Mouse (Mus musculus) cerebellum, postnatal 4 days (tissue): ENCODE measurements at regions not wholly inside any gene's neighbourhood (a gene's known extent, or its start where the extent isn't known, plus 50 kb on each side); places are given as distances from the start of the nearest gene placed in this dataset.
"Not testable (repeated sequence)": the region's sequence is repeated elsewhere in the genome, so short reads cannot be mapped to it uniquely, and the experiment has no call there.

Experiments used
- DNase-seq, 2 experiments: peaks; one replicate each; pipeline ENCODE4 v3.0.0; 2022; ENCODE audit warnings: low spot score in 2 of 2, mixed read lengths in 1 of 2

DNA sequence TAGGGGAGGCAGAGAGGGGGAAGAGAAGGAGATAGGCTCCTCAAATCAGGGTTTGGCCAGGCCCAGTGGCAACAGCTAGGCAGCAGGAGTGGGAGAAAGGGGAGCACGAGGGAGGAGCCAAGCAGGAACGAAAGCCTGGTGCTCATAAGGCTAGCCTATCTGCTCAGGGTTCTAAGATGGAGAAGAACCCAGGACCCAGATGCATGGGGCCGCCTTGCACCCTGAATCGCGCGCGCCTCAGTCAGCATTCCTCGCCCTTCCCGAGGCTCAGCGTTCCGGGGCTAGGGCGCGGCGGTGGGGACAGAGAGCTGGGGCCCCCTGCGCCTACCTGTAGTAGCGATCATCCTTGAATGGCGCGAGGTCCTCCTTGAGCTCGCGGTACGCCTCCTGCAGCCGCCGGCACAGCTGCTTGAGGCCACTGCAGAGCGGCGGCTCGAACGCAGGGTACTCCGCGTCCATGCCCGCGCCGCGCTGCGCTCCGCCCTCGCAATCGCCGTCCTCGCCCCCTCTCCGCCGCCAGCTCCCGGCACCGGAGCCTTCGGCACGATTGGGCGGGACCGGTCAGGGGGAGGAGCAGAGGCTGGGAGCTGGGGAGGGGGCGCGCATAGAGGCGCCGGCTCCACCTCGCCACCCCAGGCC is 60.1 kb downstream of the Dynlt1b start:
- DNase-seq = peak in 1 of 2 experiments; percentile 47

GRCm38 (mm10) chr17:6490565-6490935 is 60.6 kb downstream of the Dynlt1b start:
- not testable (repeated sequence) for DNase-seq

- DNase-seq = peak; percentile 31 to 52
Observed at GRCm38 (mm10) chr17:6492501-6492900, 62.6 kb downstream of the Dynlt1b start.

- peak; percentile 69 to 82 for DNase-seq
Observed at GRCm38 (mm10) chr17:6492950-6493349, 63.0 kb downstream of the Dynlt1b start.

- DNase-seq = not testable (repeated sequence)
Observed at GRCm38 (mm10) chr17:6496491-6496890, 66.6 kb downstream of the Dynlt1b start.

DNA sequence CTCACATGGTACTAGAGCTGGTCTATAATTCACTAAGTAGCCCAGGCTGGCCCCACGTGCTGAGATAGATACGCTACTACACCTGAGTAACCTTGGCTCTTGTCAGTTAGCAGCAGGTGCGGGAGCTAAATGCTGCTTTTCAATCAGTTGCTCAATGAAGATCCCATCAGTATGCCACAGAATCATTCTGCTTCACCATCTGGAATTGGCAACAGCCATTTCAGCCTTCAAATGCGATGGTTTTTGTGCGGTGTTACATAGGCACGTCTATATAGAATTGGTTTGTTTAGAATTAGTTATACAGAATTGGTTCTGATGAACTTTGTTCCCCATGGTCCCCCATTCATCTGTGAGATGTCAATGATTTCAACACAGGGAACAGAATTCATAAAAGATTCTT is 72.8 kb downstream of the Dynlt1b start:
- DNase-seq = not testable (repeated sequence)

GRCm38 (mm10) chr17:6505896-6506295 is 76.0 kb downstream of the Dynlt1b start:
- not testable (repeated sequence) for DNase-seq

DNA sequence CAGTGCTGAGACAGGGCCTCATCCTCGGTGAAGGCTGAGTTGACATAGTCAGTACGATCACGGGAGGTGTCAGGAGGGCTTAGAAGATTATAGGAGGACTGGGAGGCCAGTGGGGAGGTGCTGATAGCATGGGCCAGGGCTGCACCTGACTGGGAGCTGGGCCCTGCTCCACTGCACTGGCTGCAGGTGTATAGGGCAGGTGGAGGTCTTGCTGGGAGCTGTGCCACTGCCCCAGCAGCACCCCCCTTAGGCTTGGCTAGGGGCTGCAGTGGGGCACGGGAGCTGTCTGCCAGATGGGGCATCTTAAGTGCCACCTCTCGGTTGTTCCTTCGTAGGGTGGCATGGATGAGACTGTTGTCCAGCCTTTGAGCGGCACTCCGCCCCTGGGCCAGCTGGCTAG is 85.2 kb downstream of the Dynlt1b start:
- DNase-seq = not testable (repeated sequence)

GRCm38 (mm10) chr17:6519107-6519506 is 82.4 kb upstream of the Dynlt1c start:
- not testable (repeated sequence) for DNase-seq

- not testable (repeated sequence) for DNase-seq
Observed at GRCm38 (mm10) chr17:6520001-6520400, 81.5 kb upstream of the Dynlt1c start.

GRCm38 (mm10) chr17:6520751-6521150 is 80.7 kb upstream of the Dynlt1c start:
- DNase-seq = not testable (repeated sequence)

DNA sequence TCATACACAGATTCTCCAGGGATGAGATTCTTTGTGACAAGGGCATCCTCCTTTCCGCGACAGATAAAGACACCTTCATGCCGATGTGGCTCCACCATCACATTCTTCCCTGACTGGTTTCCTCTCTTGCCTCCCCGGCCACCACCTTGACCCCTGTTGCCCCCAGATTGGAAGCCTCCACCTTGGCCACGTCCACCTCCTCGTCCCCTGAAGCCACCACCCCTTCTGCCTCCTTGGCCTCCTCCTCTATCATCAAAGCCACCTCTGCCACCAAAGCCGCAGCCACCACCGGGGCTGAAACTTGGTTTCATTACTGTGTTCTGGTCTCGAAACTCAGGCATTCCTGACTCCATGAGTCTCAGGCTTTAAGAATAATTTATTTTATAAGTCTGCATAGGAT is 79.3 kb upstream of the Dynlt1c start:
- not testable (repeated sequence) for DNase-seq

DNA sequence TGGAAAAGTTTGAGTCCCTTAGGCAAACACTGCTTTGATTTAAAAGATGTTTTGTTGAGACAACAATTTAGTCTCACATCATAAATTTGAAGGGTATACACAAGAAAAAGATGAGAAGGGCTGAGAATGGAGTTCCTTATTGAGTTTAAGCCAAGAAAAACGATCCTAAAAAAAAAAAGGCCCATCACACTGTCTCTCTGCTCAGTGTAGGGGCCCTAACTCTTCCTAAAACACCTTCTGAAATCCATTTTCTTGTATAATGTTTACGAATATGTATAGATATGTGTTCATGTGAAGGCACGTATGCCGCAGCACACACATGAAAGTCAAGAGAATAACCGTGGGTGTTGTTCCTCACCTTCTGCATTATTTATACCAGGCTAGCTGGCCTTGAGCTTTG is 62.7 kb upstream of the Dynlt1c start:
- not testable (repeated sequence) for DNase-seq

DNA sequence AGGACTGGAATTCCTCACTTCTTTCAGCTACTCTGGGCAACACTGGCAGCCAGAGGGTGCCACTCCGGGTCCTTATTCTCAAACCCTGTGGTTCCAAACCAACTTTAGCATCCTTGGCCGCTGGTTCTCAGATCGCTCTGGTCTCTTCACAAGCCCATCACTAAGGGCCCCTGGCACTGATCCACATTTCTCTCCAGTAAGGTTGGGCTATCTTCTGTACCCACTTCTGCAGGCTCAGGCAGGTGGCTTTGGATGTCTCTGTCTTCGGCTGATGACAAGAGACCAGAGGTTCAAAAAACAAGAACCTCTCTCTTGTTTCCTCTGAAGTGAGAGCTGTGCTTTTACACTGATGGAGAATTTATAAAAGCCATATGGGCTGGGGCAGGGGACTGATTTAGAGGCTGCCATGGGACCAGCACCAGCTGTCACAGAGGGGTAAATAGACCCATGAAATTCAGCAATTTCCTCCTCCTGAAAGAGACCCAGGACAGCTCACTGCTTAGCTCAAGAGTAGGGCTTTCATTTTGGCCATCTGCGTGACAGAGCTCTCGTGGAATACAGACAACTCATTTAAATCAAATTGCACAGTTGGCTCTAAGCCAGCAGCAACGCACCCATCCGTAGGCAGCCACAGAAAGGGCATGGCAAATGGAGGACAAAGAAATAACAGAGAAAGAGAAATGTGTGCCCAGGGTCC is 54.3 kb upstream of the Dynlt1c start:
- not testable (repeated sequence) for DNase-seq

- DNase-seq = not testable (repeated sequence)
Observed at GRCm38 (mm10) chr17:6547937-6548336, 53.5 kb upstream of the Dynlt1c start.
